Mouse (Mus musculus) ES-Bruce4 (cell line): ENCODE measurements at regions not wholly inside any gene's neighbourhood (a gene's known extent, or its start where the extent isn't known, plus 50 kb on each side); places are given as distances from the start of the nearest gene placed in this dataset.

ENCODE experiments used
- CTCF ChIP-seq: IDR thresholded peaks from one replicate; pipeline ENCODE4 v1.8.1; 2011; ENCODE audit warnings: low read depth, low read length
- POLR2A ChIP-seq: IDR thresholded peaks from one replicate; pipeline ENCODE4 v1.8.1; 2011; ENCODE audit warnings: low read length; ENCODE audit not compliant: insufficient read depth

GRCm38 (mm10) chr8:115426543-115426942 is 281.1 kb downstream of the Maf start:
- TF ChIP-seq CTCF (no peak), POLR2A (no peak)
